Mouse (Mus musculus) adrenal gland, postnatal 36 days (tissue): ENCODE measurements around the gene Gm26657. TPM values are rescaled to one million over a fixed set of nuclear protein-coding genes. Genes with fewer than 3 reads are reported as not detected.
A peak's percentile ranks its signal among the peaks of the same experiment; 100 is the strongest.

Experiments
- DNase-seq, 2 experiments: peaks; one replicate each; pipeline ENCODE4 v3.0.0; 2021; ENCODE audit warnings: mixed read lengths in 1 of 2
- long read RNA-seq, 2 experiments: library from polyadenylated mRNA; stranded (forward); transcript quantifications; one replicate each; pipeline ENCODE4 v2.0.0; 2021; ENCODE audit warnings: borderline sequencing depth in 2 of 2
- total RNA-seq, 2 experiments: library from RNA; stranded (reverse); gene quantifications; 2 replicates each; pipeline ENCODE4 v1.2.3; 2021

Gene Gm26657
- total RNA-seq: not detected
- long read RNA-seq, experiment 1: 0 reads
- long read RNA-seq, experiment 2: 0 reads

DNA sequence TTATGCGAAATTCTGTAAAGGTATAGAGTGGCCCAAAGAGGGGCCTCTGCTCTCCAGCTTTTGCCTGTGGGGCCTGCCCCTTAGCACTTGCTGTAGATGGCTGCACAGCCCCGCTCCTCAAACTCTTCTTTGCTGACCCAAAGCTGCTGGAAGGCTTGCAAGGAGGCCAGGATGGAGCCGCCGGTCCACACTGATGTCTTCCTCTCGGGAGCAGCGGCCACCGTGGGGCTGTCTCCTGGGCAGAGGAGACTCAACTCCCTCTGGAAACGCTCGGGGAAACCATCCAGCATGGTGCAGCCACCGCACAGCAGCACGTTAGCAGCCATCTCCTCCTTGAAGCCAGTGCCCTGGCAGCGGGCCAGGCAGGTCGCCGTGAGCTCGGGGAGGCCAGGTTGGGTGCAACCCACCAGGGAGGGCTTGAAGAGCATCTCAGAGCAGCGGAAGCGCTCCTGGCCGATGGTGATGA lies at the start of gene Gm26657:
TSS of gene Gm26657 (plus strand) at position 51 of the 466 bp plus-strand sequence.
- DNase-seq: no peak

DNA sequence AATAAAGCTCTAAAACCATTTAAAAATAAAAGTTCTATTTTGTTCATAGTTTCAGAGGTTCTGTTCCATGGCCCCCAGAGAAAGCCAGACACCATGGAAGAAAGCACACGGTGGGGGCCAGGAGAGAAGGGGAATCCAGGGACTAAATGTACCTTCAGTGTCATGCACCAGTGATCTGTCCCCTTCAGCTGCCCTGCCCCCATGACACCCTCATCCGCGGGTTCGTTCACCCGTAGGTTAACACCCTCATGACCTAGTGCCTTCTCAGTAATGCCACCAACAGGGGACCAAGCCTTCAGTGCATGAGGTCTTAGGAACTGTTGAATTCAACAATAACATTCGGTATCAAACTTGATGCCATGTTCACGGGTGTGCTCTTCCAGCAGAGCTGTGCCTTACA lies 43.5 kb upstream of the Gm26657 start:
- no peak for DNase-seq

DNA sequence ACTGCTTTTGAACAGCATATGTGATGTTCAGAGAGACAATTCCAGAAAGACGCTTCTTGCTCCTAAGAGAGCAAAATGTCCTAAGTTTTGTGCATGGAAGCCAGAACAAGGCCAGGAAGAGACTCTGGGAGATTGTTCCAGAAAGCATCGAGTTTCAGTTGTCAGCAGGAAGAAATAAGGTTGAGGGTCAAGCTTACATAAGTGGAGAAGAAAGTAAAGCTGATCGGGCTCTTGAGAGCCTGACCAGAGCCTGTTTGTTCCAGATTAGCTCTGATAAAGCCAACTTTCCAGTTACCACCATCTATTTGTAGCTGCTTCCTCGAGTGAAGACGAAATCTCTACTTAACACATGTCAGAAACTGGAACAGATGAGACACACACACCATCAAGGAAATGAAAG lies 41.2 kb upstream of the Gm26657 start:
- DNase-seq: no peak

DNA sequence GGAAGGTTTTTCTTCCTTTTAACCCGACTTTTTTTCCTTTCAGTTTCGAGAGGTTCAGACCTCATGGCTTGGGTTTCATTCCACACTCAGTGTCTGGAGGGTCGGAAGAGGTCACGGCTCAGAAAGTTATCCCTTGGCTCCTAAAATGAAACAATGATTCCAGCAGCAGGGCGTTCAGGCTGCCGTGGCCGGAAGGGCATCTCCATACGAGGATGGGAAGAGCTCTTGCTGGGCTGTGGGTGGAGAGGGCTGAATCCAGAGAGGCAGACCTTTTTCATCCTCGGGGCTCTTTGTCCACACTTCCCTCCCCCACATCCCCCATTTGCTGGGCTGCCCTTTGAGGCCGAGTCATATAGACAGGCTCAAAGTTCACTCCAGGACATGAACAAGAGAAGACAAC lies 37.6 kb upstream of the Gm26657 start:
- no peak for DNase-seq

DNA sequence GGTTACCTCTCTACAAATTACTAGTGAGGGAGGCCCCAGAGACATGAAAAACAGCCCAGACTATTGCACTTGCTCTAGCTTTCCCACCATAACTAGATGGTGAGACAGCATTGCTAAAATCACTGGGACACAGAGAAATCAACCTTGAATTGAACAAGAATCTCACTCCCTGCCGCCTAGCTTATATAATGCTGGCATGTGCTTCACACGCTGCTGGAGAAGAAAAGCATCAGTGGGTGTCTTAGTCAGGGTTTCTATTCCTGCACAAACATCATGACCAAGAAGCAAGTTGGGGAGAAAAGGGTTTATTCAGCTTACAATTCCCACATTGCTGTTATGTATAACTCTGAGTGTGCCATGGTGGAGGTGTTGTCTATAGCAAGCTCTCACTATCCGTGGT lies 26.7 kb upstream of the Gm26657 start:
- no peak for DNase-seq

DNA sequence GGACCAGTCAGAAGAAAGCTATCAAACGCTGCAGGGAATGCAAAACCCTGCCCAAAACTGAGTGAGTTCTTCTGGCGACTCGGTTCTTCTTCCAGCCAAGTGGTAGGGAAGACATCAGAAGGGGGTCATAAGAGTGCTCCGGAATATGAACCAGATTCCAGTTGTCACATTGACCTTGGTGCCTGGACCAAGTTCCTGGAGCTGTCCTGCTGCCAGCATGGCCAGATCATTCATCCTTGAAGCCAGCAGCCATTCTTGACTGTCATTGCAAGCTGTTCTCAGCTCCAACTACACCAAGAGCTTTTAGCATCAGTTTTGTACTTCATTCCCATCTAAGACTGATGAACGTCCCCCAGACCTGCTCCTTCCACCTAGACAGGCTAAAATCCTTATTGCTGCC lies 23.1 kb upstream of the Gm26657 start:
- peak; percentile 56 to 63 for DNase-seq

DNA sequence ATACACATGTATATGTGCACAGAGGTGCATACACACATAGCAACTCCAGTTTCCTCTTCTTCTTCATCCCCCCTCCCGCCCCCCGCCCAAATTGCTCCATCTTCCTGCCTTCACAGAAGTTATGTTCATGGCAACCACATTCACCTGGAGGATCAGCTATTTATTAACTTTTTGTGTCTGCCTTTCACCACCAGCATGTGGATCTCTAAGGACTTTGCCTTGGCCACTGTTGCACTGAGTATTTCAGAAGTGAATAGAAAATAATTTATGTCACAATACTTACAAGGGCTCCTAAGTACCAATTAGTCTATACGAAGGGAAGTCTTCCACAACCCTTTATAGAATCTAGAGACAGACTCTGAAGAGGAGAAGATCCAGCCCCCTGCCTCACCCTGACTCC lies 21.9 kb upstream of the Gm26657 start:
- no peak for DNase-seq

DNA sequence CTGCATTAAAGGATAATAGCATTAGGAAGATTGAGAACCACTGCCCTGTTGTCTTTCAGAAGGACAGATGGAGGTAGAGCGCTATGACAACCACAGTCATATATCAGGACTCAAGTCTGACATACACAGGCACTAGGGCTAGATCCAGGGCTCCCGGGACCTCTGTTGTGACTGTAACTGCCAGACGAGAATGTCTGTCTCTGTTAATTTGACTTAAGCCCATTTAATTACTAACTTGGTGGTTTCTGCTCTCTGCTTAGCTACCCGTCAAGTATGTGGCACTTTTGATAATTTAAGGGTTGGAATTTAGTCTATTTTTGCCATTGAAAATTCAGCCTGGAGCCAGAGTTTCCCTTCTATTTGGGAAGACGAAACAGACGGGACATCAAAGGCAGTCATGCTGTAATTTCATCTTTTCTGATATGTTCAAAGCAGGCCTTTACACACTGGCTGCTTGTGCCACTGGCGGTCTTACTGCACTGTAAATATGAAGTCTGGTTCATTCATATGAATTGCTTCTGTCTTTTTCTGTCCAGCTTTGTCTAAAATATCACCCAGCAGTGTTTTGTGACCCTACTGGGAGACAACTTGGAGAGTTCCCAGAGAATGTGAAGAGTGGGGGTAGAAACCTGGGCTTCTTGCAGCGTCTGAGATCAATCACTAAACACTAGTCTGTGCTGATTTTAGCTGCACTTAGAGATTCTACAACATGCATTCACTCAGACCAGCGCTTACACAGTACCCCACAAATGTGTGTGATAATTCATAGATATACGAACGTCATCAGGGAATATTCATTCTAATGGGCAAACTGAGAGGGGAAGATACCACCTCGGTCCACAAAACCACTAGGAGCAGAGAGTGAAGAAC lies 21.1 kb upstream of the Gm26657 start:
- DNase-seq: no peak

DNA sequence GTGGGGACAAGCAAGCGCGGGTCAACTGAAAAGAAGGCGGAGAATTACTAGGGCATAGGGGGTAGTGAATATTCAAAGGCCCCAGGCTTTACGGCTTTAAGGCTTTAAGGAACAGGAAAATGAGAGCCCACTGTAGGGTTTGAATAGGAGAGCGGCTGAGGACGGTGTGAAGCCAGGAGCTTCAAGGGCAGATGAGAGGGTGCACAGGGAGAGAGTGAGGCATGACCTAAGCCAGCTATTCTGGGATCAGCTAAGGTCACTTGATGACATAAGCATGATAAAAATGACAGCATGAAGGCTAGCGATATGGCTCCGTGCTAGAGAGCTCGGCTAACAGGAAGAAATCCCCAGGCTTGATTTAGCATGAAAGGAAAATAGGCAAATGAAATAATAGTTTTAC lies 20.4 kb upstream of the Gm26657 start:
- peak in 1 of 2 experiments; percentile 20 for DNase-seq

DNA sequence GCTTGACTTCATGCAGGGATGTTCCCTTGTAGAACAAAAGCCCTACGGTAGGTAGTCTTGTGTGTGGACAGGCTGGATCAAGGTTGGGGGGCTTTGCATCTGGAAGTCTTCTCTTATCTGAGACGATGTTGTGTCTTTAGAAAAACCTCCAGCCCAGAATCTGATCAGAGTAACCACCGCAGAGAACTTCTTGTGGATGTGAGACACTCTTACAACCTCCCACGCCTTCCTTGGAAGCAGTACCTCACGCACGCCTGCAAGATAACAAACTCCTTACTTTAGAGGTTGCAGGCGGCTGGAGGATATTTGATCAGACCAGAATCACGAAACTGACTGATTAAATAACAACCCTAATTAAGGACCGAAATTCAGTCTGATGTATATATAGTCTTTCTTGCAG lies 19.5 kb upstream of the Gm26657 start:
- no peak for DNase-seq

DNA sequence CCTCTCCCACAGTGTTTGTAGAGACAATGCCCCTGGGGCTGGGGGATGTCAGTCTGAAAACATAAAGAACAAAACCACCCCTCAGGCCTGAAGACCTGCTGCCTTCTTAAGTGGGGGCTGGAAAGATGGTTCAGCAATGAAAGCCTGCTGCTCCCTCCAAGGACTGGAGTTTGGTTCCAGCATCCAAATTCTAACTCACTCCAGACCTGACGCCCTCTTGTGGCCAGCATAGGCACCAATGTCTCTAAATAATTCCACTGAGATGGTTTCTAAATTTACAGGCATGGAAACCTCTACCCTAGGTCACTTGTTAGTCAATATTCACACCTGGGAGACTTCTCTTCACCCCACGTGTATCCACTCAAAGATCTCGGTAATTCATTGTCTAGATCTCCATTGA lies 18.4 kb upstream of the Gm26657 start:
- peak; percentile 37 to 44 for DNase-seq

DNA sequence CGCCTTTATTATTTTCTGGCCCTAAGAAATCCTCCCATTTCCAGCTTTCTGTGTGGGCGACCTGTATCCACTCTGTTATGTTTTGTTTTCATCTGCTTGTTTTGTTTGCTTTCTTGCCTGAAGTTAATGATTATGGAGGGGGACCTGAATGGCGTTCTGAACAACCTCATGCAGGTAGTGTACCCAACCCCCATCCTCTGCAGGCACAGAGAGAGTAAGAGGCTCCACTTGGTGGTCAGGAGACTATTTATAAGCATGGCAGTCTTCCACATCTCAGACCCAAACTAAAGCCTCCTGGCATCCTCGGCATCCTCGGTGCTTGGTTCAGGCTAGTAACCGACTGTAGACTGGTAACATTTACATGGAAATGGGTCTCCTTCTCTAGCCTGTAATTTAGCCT lies 17.5 kb upstream of the Gm26657 start:
- no peak for DNase-seq

DNA sequence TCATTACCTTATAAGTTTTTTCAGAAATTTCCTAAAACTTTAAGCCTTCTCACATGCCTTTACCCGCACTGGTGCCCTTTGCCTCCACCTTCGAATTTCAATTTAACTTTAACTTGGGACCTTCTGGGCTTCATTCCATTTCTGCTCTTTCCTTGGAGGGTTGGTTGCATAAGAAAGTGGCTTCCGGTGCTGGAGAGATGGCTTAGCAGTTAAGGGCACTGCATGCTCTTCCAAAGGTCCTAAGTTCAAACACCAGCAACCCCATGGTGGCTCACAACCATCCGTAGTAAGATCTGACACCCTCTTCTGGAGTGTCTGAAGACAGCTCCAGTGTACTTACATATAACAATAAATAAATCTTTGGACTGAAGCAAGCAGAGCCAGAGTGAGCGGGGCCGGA lies 16.6 kb upstream of the Gm26657 start:
- DNase-seq: no peak

DNA sequence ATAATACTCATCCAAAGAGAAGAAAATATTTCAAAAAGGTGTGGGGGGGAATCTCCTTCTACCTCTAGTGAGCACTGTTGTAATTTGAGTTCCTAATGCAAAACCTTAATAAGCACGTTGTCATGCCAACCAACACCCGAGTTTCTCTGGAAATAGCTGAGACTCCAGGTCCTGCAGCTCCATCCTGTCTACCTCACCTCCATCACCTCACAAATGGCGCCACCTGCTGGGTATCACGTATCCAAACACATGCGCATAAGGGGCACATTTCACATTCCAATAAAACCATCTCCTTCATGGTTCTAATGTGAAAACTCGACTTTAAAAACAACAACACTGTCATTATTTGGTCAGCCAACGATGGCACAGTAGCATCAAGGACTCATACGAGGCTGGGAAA lies 14.0 kb upstream of the Gm26657 start:
- peak; percentile 24 to 42 for DNase-seq

DNA sequence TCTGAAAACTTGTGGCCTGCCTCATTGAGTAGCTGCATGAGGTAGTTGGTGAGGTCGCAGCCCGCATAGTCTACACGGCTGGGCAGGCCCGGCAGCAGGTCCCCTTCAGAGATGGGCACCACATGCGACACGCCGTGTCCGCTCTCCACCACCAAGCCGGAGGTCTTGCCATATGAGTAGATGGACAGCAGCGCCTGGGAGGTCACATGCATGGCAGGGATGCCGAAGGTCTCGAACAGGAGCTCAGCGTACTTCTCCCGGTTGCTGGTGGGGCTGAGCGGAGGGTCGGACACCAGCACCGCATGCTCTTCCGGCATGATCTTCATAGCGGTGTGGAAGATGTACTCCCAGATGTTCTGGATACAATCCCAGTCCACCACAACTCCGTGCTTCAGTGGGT lies 741 bp downstream of the Gm26657 start:
- no peak for DNase-seq

DNA sequence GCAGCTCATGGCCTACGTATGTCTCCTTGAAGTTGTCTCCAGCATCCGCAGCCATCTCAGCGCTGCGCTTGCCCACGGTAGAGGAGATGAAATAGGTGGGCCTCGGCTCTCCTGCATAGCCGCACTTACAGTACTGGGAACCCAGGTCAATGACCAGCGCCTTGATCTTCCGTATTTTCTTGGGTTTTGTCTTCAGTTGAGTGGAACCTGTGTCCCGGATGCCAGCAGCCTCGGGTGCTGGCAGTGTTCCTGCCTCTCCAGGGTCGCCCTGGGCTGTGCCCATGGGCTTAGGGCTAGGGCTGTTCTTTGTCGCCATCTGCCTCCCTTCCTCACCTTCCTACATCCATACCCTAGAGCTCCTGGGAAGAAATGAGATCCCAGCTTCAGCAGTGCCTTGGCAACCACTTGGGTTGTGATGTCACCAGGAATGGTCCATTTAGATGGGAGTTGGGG lies 1.2 kb downstream of the Gm26657 start, which contains the start of gene Actl7b:
TSS of gene Actl7b (minus strand) at position 403 of the 453 bp plus-strand sequence.
- no peak for DNase-seq

DNA sequence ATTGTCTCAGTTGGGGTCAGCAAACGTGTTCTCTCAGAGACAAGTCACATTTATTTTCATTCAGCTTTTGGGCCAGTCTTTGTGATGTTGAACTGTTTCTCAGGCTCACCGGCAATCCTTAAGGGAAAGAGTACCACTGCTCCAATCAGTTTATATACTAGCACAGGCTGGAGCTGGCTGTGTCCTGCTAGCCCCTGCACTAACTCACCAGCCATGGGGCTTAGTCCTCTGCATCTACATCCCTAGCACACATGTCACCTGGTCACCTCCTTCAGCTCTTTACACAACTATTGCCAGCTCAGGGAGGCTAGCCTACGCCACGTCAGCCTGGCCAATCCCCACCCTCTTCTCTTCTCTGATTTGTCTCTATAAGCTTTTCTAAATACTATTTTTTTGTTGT lies 2.8 kb downstream of the Gm26657 start:
- no peak for DNase-seq

DNA sequence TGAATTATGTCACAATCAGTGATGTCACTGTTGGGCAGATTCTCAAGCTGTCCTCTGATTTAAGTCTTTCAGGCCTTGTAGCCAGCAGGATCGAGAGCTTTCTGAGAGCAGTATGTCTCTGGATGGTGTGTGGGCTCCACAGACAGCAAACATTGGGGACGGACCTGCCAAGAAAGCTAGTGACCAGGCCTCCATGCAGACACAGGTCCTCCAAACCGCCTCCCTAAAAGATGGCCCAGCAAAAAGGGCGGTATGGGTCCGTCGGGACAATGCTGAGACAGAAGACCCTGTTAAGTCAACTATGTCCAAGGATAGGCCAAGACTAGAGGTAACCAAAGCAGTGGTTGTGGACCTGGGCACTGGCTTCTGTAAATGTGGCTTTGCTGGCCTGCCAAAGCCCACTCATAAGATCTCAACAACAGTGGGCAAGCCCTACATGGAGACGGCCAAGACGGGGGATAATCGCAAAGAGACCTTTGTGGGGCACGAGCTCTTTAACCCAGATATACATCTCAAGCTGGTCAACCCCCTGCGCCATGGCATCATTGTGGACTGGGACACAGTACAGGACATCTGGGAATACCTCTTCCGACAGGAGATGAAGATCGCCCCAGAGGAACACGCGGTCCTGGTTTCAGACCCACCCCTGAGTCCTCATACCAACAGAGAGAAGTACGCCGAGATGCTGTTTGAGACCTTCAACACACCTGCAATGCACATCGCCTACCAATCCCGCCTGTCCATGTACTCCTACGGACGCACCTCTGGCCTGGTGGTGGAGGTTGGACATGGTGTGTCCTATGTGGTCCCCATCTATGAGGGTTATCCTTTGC lies 3.7 kb downstream of the Gm26657 start, which contains the start of gene Actl7a:
TSS of gene Actl7a (plus strand) at position 51 of the 833 bp plus-strand sequence.
- no peak for DNase-seq

DNA sequence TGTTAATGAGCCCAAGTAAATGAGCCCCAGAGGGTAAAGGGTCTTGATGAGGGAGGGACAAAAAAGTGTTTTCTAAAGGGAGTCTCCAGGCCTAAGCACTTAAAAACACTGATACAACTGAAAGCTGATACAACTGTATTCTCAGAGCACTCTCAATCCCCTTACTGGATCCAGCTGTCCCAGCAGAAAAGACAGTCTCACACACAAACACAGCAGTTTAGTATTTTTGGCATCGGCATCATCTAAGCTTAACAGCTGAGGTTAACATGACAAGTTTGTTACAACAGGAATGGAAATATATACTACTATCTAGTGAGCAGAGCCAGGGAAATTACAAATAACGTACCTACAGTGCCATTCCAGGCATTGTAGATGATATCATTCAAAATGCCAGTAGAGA lies 6.5 kb downstream of the Gm26657 start:
- DNase-seq: no peak

DNA sequence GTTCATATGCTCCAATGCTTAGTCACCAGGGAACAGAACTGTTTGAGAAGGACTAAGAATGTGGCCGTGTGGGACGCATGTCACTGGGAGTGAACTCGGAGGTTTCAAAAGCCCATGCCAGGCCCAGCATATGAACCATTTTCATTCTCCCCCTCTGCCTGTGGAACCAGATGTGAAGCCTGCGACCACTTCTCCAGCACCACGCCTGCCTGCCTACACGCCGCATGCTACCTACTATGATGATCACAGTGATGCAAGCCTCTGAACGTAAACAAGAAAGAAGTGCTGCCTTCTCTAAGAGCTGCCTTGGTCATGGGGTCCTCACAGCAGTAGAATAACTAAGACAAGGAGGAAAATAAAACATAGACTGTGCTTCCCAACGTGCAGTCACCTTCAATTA lies 7.6 kb downstream of the Gm26657 start:
- DNase-seq: no peak

DNA sequence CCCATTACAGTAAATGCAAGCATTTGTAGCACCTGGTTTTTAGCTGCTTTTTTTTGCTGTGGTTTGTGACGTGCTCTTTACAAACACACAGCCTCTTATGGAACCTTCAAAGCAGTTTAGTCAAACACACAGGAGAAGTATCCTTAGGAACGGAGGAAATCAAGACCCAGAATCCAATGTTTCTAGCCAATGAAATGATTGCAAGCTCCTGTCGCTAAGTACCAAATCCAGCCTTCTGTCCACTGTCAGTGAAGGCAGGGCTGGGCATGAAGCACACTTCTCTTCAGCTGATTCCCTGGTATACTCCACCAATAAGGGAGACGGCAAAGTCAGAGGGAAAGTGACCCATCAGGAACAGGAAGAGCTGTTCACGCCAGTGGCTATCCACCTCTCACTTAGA lies 16.2 kb downstream of the Gm26657 start:
- no peak for DNase-seq

DNA sequence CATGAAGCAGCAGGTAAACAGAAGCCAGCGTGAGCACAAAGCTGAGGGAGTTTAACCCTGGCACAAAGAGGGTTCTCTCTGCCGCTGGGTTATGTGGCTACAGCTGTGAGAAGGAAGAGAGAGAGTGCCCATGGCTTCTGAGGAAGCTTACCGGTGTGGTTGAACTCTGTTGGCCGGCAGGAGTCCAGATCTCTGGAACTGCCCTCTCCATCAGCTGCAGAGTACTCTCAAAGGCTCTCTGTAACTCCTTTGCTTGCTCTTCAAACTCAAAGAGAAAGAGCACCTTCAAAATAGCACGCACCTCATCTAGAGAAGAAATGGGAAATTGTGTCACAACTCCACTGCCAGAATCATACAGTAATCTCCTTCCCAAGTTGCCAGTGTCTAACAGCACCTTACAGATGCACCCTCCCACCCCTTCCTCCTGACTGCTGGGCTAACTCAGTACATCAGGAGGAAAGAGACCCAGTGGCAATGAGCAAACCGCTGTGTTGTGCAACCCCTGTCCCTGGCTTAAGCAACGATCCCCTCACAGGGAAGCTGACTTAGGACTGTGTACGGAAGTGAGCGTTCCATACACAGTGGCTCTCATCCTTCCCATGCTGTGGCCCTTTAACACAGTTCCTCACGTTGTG lies 17.2 kb downstream of the Gm26657 start:
- peak in 1 of 2 experiments; percentile 15 for DNase-seq
